Mouse (Mus musculus) midbrain, embryonic 16.5 days (tissue): ENCODE measurements at regions not wholly inside any gene's neighbourhood (a gene's known extent, or its start where the extent isn't known, plus 50 kb on each side); places are given as distances from the start of the nearest gene placed in this dataset.
A peak's percentile ranks its signal among the peaks of the same experiment; 100 is the strongest.

Source experiments
- ATAC-seq: fragments of 200-750 bp; cut with Nextera tagmentation; 2 replicates; pipeline ENCODE4 v1.8.0; 2017; ENCODE audit warnings: moderate TSS enrichment
- H3K27ac ChIP-seq: fragments of 300-500 bp; sonication (generic); 2 replicates; pipeline ENCODE4 v1.5.1; 2014; ENCODE audit warnings: mild to moderate bottlenecking, low read length, mixed read lengths
- H3K27me3 ChIP-seq: fragments of 300-500 bp; sonication (generic); 2 replicates; pipeline ENCODE4 v1.6.1; 2014; ENCODE audit warnings: low read depth, low read length, mixed read lengths; ENCODE audit not compliant: control insufficient read depth, insufficient read depth
- H3K36me3 ChIP-seq: fragments of 300-500 bp; sonication (generic); 2 replicates; pipeline ENCODE4 v1.6.1; 2014; ENCODE audit warnings: mild to moderate bottlenecking, low read length, moderate library complexity, mixed read lengths; ENCODE audit not compliant: control insufficient read depth, insufficient read depth
- H3K4me1 ChIP-seq: fragments of 300-500 bp; sonication (generic); 2 replicates; pipeline ENCODE4 v1.6.1; 2014; ENCODE audit warnings: mild to moderate bottlenecking, low read length, mixed read lengths; ENCODE audit not compliant: control insufficient read depth, insufficient read depth
- H3K4me2 ChIP-seq: fragments of 300-500 bp; sonication (generic); 2 replicates; pipeline ENCODE4 v1.6.1; 2014; ENCODE audit warnings: mild to moderate bottlenecking, low read length, mixed read lengths
- H3K4me3 ChIP-seq: fragments of 300-500 bp; sonication (generic); 2 replicates; pipeline ENCODE4 v1.5.1; 2014; ENCODE audit warnings: low read depth, mild to moderate bottlenecking, low read length, moderate library complexity, mixed read lengths
- H3K9ac ChIP-seq: fragments of 300-500 bp; sonication (generic); 2 replicates; pipeline ENCODE4 v1.6.1; 2014; ENCODE audit warnings: low read depth, low read length, mixed read lengths
- H3K9me3 ChIP-seq: fragments of 300-500 bp; sonication (generic); replicated peaks from 2 replicates; pipeline ENCODE4 v1.6.1; 2014; ENCODE audit warnings: mild to moderate bottlenecking, low read length, mixed read lengths; ENCODE audit not compliant: control insufficient read depth, poor library complexity, severe bottlenecking
- WGBS: fragments of 180-500 bp; shearing (Covaris S2); extraction: QIAGEN DNeasy Blood & Tissue Kit; methylation state at CpG from one replicate; pipeline ENCODE4 v1.1.7; 2014; 5-methylcytosine and 5-hydroxymethylcytosine counted together

GRCm38 (mm10) chr3:138653549-138654246 lies 88.3 kb upstream of the Tspan5 start:
- no peak overlapping the region for H3K9ac ChIP-seq
- 88% methylated on average over 13 of the region's 13 CpGs for WGBS
- no peak overlapping the region for H3K4me2 ChIP-seq
- H3K4me1 ChIP-seq = no peaks in the 10 kb centered on the region
- H3K27me3 ChIP-seq = no peaks in the 10 kb centered on the region
- H3K4me3 ChIP-seq = no peak overlapping the region
- no peak for ATAC-seq
- H3K36me3 ChIP-seq = no peaks in the 10 kb centered on the region
- no peak overlapping the region for H3K27ac ChIP-seq
- no peaks in the 10 kb centered on the region for H3K9me3 ChIP-seq

GRCm38 (mm10) chr3:138654610-138655371 lies 87.2 kb upstream of the Tspan5 start:
- ATAC-seq = peak; percentile 48; the same call in 1 of the 2 replicates
- no peaks in the 10 kb centered on the region for H3K4me1 ChIP-seq
- no peak overlapping the region for H3K4me2 ChIP-seq
- no peak overlapping the region for H3K9ac ChIP-seq
- H3K27me3 ChIP-seq = no peaks in the 10 kb centered on the region
- H3K36me3 ChIP-seq = no peaks in the 10 kb centered on the region
- no peaks in the 10 kb centered on the region for H3K9me3 ChIP-seq
- H3K4me3 ChIP-seq = no peak overlapping the region
- WGBS = 70% methylated on average over 16 of the region's 16 CpGs
- no peak overlapping the region for H3K27ac ChIP-seq

GRCm38 (mm10) chr3:138655479-138655878 lies 86.5 kb upstream of the Tspan5 start:
- Histone ChIP-seq H3K9ac (no peak overlapping the region), H3K27me3 (no peaks in the 10 kb centered on the region), H3K36me3 (no peaks in the 10 kb centered on the region), H3K9me3 (no peaks in the 10 kb centered on the region), H3K4me2 (no peak overlapping the region), H3K4me1 (no peaks in the 10 kb centered on the region), H3K27ac (no peak overlapping the region), H3K4me3 (no peak overlapping the region)
- no peak for ATAC-seq
- 67% methylated on average over 3 of the region's 3 CpGs for WGBS

GRCm38 (mm10) chr3:138662625-138663024 lies 79.4 kb upstream of the Tspan5 start:
- H3K4me1 ChIP-seq = no peaks in the 10 kb centered on the region
- no peak for ATAC-seq
- H3K9me3 ChIP-seq = peaks cover 4% of the 10 kb centered on the region; the same call in 1 of the 2 replicates
- no peaks in the 10 kb centered on the region for H3K36me3 ChIP-seq
- 86% methylated on average over 2 of the region's 2 CpGs for WGBS
- no peak overlapping the region for H3K9ac ChIP-seq
- H3K27me3 ChIP-seq = no peaks in the 10 kb centered on the region
- no peak overlapping the region for H3K4me2 ChIP-seq
- no peak overlapping the region for H3K4me3 ChIP-seq
- H3K27ac ChIP-seq = no peak overlapping the region

GRCm38 (mm10) chr3:138668394-138669092 lies 73.5 kb upstream of the Tspan5 start:
- 0 out of 2 replicates have a peak, but pooled peaks have one; percentile 62 for ATAC-seq
- Histone ChIP-seq H3K27ac (no peak overlapping the region), H3K36me3 (no peaks in the 10 kb centered on the region), H3K27me3 (no peaks in the 10 kb centered on the region), H3K4me1 (no peaks in the 10 kb centered on the region; the same call in 1 of the 2 replicates), H3K9me3 (peaks cover 4% of the 10 kb centered on the region; the same call in 1 of the 2 replicates), H3K4me2 (no peak overlapping the region), H3K9ac (no peak overlapping the region), H3K4me3 (no peak overlapping the region)
- 70% methylated on average over 14 of the region's 14 CpGs for WGBS

- no peaks in the 10 kb centered on the region for H3K27me3 ChIP-seq
- no peaks in the 10 kb centered on the region for H3K9me3 ChIP-seq
- no peak for ATAC-seq
- 59% methylated on average over 2 of the region's 2 CpGs for WGBS
- H3K36me3 ChIP-seq = no peaks in the 10 kb centered on the region
- H3K4me1 ChIP-seq = no peaks in the 10 kb centered on the region; the same call in 1 of the 2 replicates
- no peak overlapping the region for H3K4me3 ChIP-seq
- H3K9ac ChIP-seq = no peak overlapping the region
- no peak overlapping the region for H3K27ac ChIP-seq
- no peak overlapping the region for H3K4me2 ChIP-seq
Observed at GRCm38 (mm10) chr3:138675881-138676280, 66.1 kb upstream of the Tspan5 start.

GRCm38 (mm10) chr3:138678351-138678750 lies 63.6 kb upstream of the Tspan5 start:
- H3K9ac ChIP-seq = no peak overlapping the region
- no peak for ATAC-seq
- H3K27me3 ChIP-seq = no peaks in the 10 kb centered on the region
- no peak overlapping the region for H3K4me2 ChIP-seq
- no peak overlapping the region for H3K27ac ChIP-seq
- no peaks in the 10 kb centered on the region for H3K9me3 ChIP-seq
- H3K4me1 ChIP-seq = no peaks in the 10 kb centered on the region
- no peak overlapping the region for H3K4me3 ChIP-seq
- 79% methylated on average over 4 of the region's 4 CpGs for WGBS
- no peaks in the 10 kb centered on the region for H3K36me3 ChIP-seq

GRCm38 (mm10) chr3:138686636-138687230 lies 55.3 kb upstream of the Tspan5 start:
- Histone ChIP-seq H3K36me3 (no peaks in the 10 kb centered on the region), H3K27ac (no peak overlapping the region), H3K4me1 (no peaks in the 10 kb centered on the region), H3K4me3 (no peak overlapping the region), H3K4me2 (no peak overlapping the region), H3K9ac (no peak overlapping the region), H3K27me3 (no peaks in the 10 kb centered on the region), H3K9me3 (no peaks in the 10 kb centered on the region)
- no peak for ATAC-seq
- 51% methylated on average over 11 of the region's 11 CpGs for WGBS
